Mouse (Mus musculus): ENCODE data around the gene Fndc8. TPM values are rescaled to one million over a fixed set of nuclear protein-coding genes. Genes with fewer than 3 reads are reported as not detected.

Fndc8 gene
- total RNA-seq, 1 experiment: not detected

- Histone ChIP-seq H3K4me1 (ENCODE audit: control insufficient read depth in 2 of 2, insufficient read depth in 2 of 2, low read length in 2 of 2, poor library complexity in 1 of 2) (peaks cover 0 to 4% of the 10 kb centered on the region in 2 experiments; a peak in 1 of 4 replicates), H3K27ac (ENCODE audit: insufficient read depth, low read depth, low read length, poor library complexity, severe bottlenecking) (no peak overlapping the region), H3K4me3 (ENCODE audit: insufficient read depth in 1 of 2, low read depth in 1 of 2, low read length in 2 of 2, poor library complexity in 1 of 2, severe bottlenecking in 1 of 2) (no peak overlapping the region), H3K9me3 (ENCODE audit: control insufficient read depth, insufficient read depth, low read depth, low read length) (no peaks in the 10 kb centered on the region), H3K36me3 (ENCODE audit: control insufficient read depth, insufficient read depth, low read length, poor library complexity, severe bottlenecking) (peaks cover 25% of the 10 kb centered on the region), H3K9ac (ENCODE audit: insufficient read depth, low read depth, low read length, poor library complexity, severe bottlenecking) (no peak overlapping the region)
- no peak for TF ChIP-seq HCFC1 (IDR thresholded peaks at IDR 0.05; ENCODE audit: borderline replicate concordance, insufficient read depth, low read length)
- no peak for TF ChIP-seq ZNF384 (IDR thresholded peaks at IDR 0.05; ENCODE audit: low read depth, low read length)
- TF ChIP-seq ZC3H11A (IDR thresholded peaks at IDR 0.05; ENCODE audit: borderline replicate concordance, low read depth, low read length): no peak
- TF ChIP-seq CHD2 (IDR thresholded peaks at IDR 0.05; ENCODE audit: low read depth, low read length): no peak
- TF ChIP-seq MAFK (IDR thresholded peaks at IDR 0.05; ENCODE audit: insufficient read depth, low read depth, low read length): no peak
- in situ Hi-C loops (cut with MboI; ENCODE audit: low sequenced_read_pairs in 2 of 2, unreplicated experiment in 2 of 2): loop anchor here in 1 of 2 experiments (25.0 kb wide), 1 partner anchor 660 kb away; no protein-coding TSS in a partner anchor
- no peak for DNase-seq (ENCODE audit: low read depth, low spot score)
These were observed 5.6 kb downstream of the Fndc8 start for GRCm38 (mm10) chr11:82897478-82897877.

GRCm38 (mm10) chr11:82899720-82900119 lies 7.8 kb downstream of the Fndc8 start:
- TF ChIP-seq CHD2 (IDR thresholded peaks at IDR 0.05; ENCODE audit: low read depth, low read length): no peak
- no peak for TF ChIP-seq HCFC1 (IDR thresholded peaks at IDR 0.05; ENCODE audit: borderline replicate concordance, insufficient read depth, low read length)
- no peak for TF ChIP-seq ZNF384 (IDR thresholded peaks at IDR 0.05; ENCODE audit: low read depth, low read length)
- no peak for TF ChIP-seq ZC3H11A (IDR thresholded peaks at IDR 0.05; ENCODE audit: borderline replicate concordance, low read depth, low read length)
- TF ChIP-seq MAFK (IDR thresholded peaks at IDR 0.05; ENCODE audit: insufficient read depth, low read depth, low read length): no peak
- H3K27ac ChIP-seq (ENCODE audit: insufficient read depth, low read depth, low read length, poor library complexity, severe bottlenecking): no peak overlapping the region
- no peak overlapping the region for H3K4me3 ChIP-seq (ENCODE audit: insufficient read depth in 1 of 2, low read depth in 1 of 2, low read length in 2 of 2, poor library complexity in 1 of 2, severe bottlenecking in 1 of 2)
- peaks cover 0 to 4% of the 10 kb centered on the region in 2 experiments; a peak in 1 of 4 replicates for H3K4me1 ChIP-seq (ENCODE audit: control insufficient read depth in 2 of 2, insufficient read depth in 2 of 2, low read length in 2 of 2, poor library complexity in 1 of 2)
- in situ Hi-C loops (cut with MboI; ENCODE audit: low sequenced_read_pairs in 2 of 2, unreplicated experiment in 2 of 2): loop anchor here in 1 of 2 experiments (25.0 kb wide), 1 partner anchor 662 kb away; no protein-coding TSS in a partner anchor
- no peak overlapping the region for H3K9ac ChIP-seq (ENCODE audit: insufficient read depth, low read depth, low read length, poor library complexity, severe bottlenecking)
- H3K9me3 ChIP-seq (ENCODE audit: control insufficient read depth, insufficient read depth, low read depth, low read length): no peaks in the 10 kb centered on the region
- H3K36me3 ChIP-seq (ENCODE audit: control insufficient read depth, insufficient read depth, low read length, poor library complexity, severe bottlenecking): peaks cover 42% of the 10 kb centered on the region
- no peak for DNase-seq (ENCODE audit: low read depth, low spot score)

- no peak for DNase-seq (ENCODE audit: low read depth, low spot score)
- no peaks in the 10 kb centered on the region for H3K9me3 ChIP-seq (ENCODE audit: control insufficient read depth, insufficient read depth, low read depth, low read length)
- in situ Hi-C loops (cut with MboI; ENCODE audit: low sequenced_read_pairs in 2 of 2, unreplicated experiment in 2 of 2): no loop called here
- no peak for TF ChIP-seq CHD2 (IDR thresholded peaks at IDR 0.05; ENCODE audit: low read depth, low read length)
- no peak for TF ChIP-seq MAFK (IDR thresholded peaks at IDR 0.05; ENCODE audit: insufficient read depth, low read depth, low read length)
- TF ChIP-seq ZNF384 (IDR thresholded peaks at IDR 0.05; ENCODE audit: low read depth, low read length): no peak
- no peak for TF ChIP-seq ZC3H11A (IDR thresholded peaks at IDR 0.05; ENCODE audit: borderline replicate concordance, low read depth, low read length)
- TF ChIP-seq HCFC1 (IDR thresholded peaks at IDR 0.05; ENCODE audit: borderline replicate concordance, insufficient read depth, low read length): no peak
- no peak overlapping the region for H3K27ac ChIP-seq (ENCODE audit: insufficient read depth, low read depth, low read length, poor library complexity, severe bottlenecking)
- peaks cover 56% of the 10 kb centered on the region for H3K36me3 ChIP-seq (ENCODE audit: control insufficient read depth, insufficient read depth, low read length, poor library complexity, severe bottlenecking)
- H3K4me3 ChIP-seq (ENCODE audit: insufficient read depth in 1 of 2, low read depth in 1 of 2, low read length in 2 of 2, poor library complexity in 1 of 2, severe bottlenecking in 1 of 2): no peak overlapping the region
- peaks cover 2 to 9% of the 10 kb centered on the region in 2 experiments; a peak in 1 of 4 replicates for H3K4me1 ChIP-seq (ENCODE audit: control insufficient read depth in 2 of 2, insufficient read depth in 2 of 2, low read length in 2 of 2, poor library complexity in 1 of 2)
- H3K9ac ChIP-seq (ENCODE audit: insufficient read depth, low read depth, low read length, poor library complexity, severe bottlenecking): no peak overlapping the region
These were observed 9.8 kb downstream of the Fndc8 start for GRCm38 (mm10) chr11:82901606-82902310.

GRCm38 (mm10) chr11:82904952-82905351 lies 13.0 kb downstream of the Fndc8 start:
- H3K9ac ChIP-seq (ENCODE audit: insufficient read depth, low read depth, low read length, poor library complexity, severe bottlenecking): no peak overlapping the region
- peaks cover 2 to 8% of the 10 kb centered on the region in 2 experiments; a peak in 1 of 4 replicates for H3K4me1 ChIP-seq (ENCODE audit: control insufficient read depth in 2 of 2, insufficient read depth in 2 of 2, low read length in 2 of 2, poor library complexity in 1 of 2)
- no peaks in the 10 kb centered on the region for H3K9me3 ChIP-seq (ENCODE audit: control insufficient read depth, insufficient read depth, low read depth, low read length)
- DNase-seq (ENCODE audit: low read depth, low spot score): no peak
- in situ Hi-C loops (cut with MboI; ENCODE audit: low sequenced_read_pairs in 2 of 2, unreplicated experiment in 2 of 2): no loop called here
- no peak overlapping the region for H3K27ac ChIP-seq (ENCODE audit: insufficient read depth, low read depth, low read length, poor library complexity, severe bottlenecking)
- no peak overlapping the region for H3K4me3 ChIP-seq (ENCODE audit: insufficient read depth in 1 of 2, low read depth in 1 of 2, low read length in 2 of 2, poor library complexity in 1 of 2, severe bottlenecking in 1 of 2)
- H3K36me3 ChIP-seq (ENCODE audit: control insufficient read depth, insufficient read depth, low read length, poor library complexity, severe bottlenecking): peaks cover 54% of the 10 kb centered on the region
- TF ChIP-seq ZC3H11A (IDR thresholded peaks at IDR 0.05; ENCODE audit: borderline replicate concordance, low read depth, low read length) (no peak), HCFC1 (IDR thresholded peaks at IDR 0.05; ENCODE audit: borderline replicate concordance, insufficient read depth, low read length) (no peak), MAFK (IDR thresholded peaks at IDR 0.05; ENCODE audit: insufficient read depth, low read depth, low read length) (no peak), CHD2 (IDR thresholded peaks at IDR 0.05; ENCODE audit: low read depth, low read length) (no peak), ZNF384 (IDR thresholded peaks at IDR 0.05; ENCODE audit: low read depth, low read length) (no peak)

Measured in ES-E14 (cell line).